Mouse (Mus musculus): ENCODE data around the gene Lbhd1. TPM values are rescaled to one million over a fixed set of nuclear protein-coding genes. Genes with fewer than 3 reads are reported as not detected.
"Not testable (repeated sequence)": the region's sequence is repeated elsewhere in the genome, so short reads cannot be mapped to it uniquely, and the experiment has no call there.

Lbhd1 gene
- total and polyA plus RNA-seq, 3 experiments, result 15.5 to 123 (median 46.5) TPM

DNA sequence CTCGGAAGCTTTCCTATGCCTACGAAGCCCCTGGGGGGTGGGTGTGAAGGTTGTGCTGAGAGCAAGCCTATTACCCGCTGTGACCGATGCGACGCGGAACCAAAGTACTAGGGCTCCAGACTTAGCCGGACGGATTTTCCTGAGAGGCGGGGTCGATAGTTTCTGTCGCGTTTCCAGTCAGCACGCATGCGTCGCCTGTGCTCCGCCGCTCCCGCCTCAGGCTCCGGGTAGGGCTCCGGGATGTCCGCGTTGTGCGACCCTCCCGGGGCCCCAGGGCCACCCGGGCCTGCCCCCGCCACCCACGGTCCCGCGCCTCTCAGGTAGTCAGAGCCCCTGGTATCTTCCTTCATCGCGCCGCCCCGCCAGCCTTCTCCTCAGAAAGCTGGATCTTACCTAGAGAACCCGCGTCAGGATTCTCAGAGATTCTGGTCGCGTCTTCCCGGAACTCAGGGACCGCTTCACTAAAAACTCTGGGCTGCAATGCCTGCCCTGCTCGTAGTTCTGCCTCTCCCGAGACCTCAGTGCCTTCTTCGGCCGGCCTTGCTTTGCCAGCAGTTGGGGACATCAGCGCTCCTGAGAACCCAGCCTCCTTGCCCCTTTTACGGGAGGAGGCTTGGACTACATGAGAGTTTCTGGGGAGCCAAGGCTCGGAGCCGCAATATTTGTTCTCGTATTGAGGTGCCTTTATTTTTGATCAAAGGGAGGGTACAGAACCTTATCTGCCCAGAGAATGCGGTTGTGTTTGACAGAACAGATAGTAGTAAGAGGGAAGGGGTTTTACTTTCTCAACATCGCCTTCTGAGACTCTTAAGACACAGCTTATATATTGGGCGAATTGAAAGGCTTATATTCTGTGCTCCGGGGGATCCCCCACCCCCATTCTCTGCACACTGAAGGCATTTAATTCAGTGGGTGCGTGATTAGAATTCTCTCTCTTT is 9.6 kb downstream of the Lbhd1 start, which contains the start of gene Ints5 (continued):
- TF ChIP-seq MYB (IDR thresholded peaks at IDR 0.05; ENCODE audit: low read depth, low read length), result no peak
- TF ChIP-seq POLR2AphosphoS2 (IDR thresholded peaks at IDR 0.05; ENCODE audit: low read length), result peak; percentile 89
- TF ChIP-seq CTCF (IDR thresholded peaks at IDR 0.05 in 2 of 3, conservative IDR thresholded peaks at IDR 0.05 in 1 of 3; ENCODE audit: control insufficient read depth in 1 of 3, insufficient read depth in 1 of 3, low read depth in 2 of 3, low read length in 3 of 3, poor library complexity in 1 of 3, severe bottlenecking in 1 of 3), result no peak
- TF ChIP-seq NELFE (IDR thresholded peaks at IDR 0.05; ENCODE audit: low read depth, low read length), result peak; percentile 93
- TF ChIP-seq TBP (IDR thresholded peaks at IDR 0.05; ENCODE audit: low read depth, low read length), result peak; percentile 96
- TF ChIP-seq USF1 (IDR thresholded peaks at IDR 0.05; ENCODE audit: low read depth, low read length), result 0 out of 2 replicates have a peak, but pooled peaks have one; percentile 28
- no peak for TF ChIP-seq USF2 (IDR thresholded peaks at IDR 0.05; ENCODE audit: borderline replicate concordance in 1 of 2, insufficient read depth in 1 of 2, low read depth in 1 of 2, low read length in 2 of 2)
- TF ChIP-seq RCOR1 (IDR thresholded peaks at IDR 0.05; ENCODE audit: low read depth, low read length), result peak; percentile 23; the same call in 1 of the 2 replicates
- TF ChIP-seq E2F4 (IDR thresholded peaks at IDR 0.05; ENCODE audit: borderline replicate concordance, low read depth, low read length), result no peak; the same call in 1 of the 2 replicates
- TF ChIP-seq UBTF (IDR thresholded peaks at IDR 0.05; ENCODE audit: borderline replicate concordance, insufficient read depth, low read depth, low read length), result peak; percentile 87; the same call in 1 of the 2 replicates
- no peak for TF ChIP-seq CHD2 (IDR thresholded peaks at IDR 0.05; ENCODE audit: low read length)
- no peak for TF ChIP-seq POLR2AphosphoS5 (IDR thresholded peaks at IDR 0.05; ENCODE audit: borderline replicate concordance, low read depth, low read length)
- TF ChIP-seq SIN3A (IDR thresholded peaks at IDR 0.05; ENCODE audit: low read length), result peak; percentile 90
- peak; percentile 87 for TF ChIP-seq NRF1 (IDR thresholded peaks at IDR 0.05; ENCODE audit: insufficient read depth, low read depth, low read length, poor library complexity, severe bottlenecking)

DNA sequence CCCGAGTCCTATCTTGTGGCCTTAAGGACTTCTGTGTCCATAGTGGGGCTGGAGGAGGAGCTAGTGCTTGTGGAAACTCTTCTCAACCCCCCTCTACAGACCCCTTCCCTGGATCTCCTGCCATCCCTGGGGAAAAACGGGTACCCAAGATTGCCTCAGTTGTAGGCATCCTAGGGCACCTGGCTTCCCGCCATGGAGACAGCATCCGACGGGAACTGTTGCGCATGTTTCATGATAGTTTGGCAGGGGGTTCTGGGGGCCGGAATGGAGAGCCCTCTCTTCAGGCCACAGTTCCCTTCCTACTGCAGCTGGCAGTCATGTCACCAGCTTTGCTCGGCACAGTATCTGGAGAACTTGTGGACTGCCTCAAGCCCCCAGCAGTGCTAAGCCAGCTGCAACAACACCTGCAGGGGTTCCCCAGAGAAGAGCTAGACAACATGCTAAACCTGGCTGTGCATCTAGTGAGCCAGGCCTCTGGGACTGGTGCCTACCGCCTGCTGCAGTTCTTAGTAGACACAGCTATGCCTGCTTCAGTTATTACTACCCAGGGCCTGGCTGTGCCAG is 11.9 kb downstream of the Lbhd1 start:
- no peak for TF ChIP-seq ZC3H11A (IDR thresholded peaks at IDR 0.05; ENCODE audit: low read depth, low read length)
- TF ChIP-seq MAX (IDR thresholded peaks at IDR 0.05; ENCODE audit: low read length), result no peak
- TF ChIP-seq CHD1 (IDR thresholded peaks at IDR 0.05; ENCODE audit: low read depth, low read length), result no peak
- TF ChIP-seq MYC (IDR thresholded peaks at IDR 0.05; ENCODE audit: low read depth, low read length), result no peak
- TF ChIP-seq SIN3A (IDR thresholded peaks at IDR 0.05; ENCODE audit: low read length), result no peak
- Histone ChIP-seq H3K79me2 (ENCODE audit: control insufficient read depth, insufficient read depth, low read length, poor library complexity) (peaks cover 52% of the 10 kb centered on the region), H3K9ac (ENCODE audit: control insufficient read depth, low read depth, low read length, poor library complexity, severe bottlenecking) (no peak overlapping the region; the same call in 1 of the 2 replicates), H3K4me1 (ENCODE audit: control insufficient read depth in 1 of 2, insufficient read depth in 2 of 2, low read length in 2 of 2) (peaks cover 5 to 21% of the 10 kb centered on the region in 2 experiments; a peak in 3 of 4 replicates), H3K9me3 (replicated peaks; ENCODE audit: insufficient read depth, low read length) (no peaks in the 10 kb centered on the region), H3K36me3 (ENCODE audit: control insufficient read depth in 1 of 2, insufficient read depth in 2 of 2, low read length in 2 of 2) (peaks cover 0 to 44% of the 10 kb centered on the region in 2 experiments; a peak in 2 of 4 replicates), H3K27me3 (ENCODE audit: control insufficient read depth in 1 of 2, insufficient read depth in 2 of 2, low read length in 2 of 2) (no peaks in the 10 kb centered on the region), H3K27ac (ENCODE audit: control insufficient read depth, low read depth, low read length) (no peak overlapping the region), H3K4me3 (ENCODE audit: control insufficient read depth in 1 of 2, insufficient read depth in 1 of 2, low read depth in 2 of 2, low read length in 2 of 2) (no peak overlapping the region)
- no peak for DNase-seq (ENCODE audit: low read depth, low spot score)

DNA sequence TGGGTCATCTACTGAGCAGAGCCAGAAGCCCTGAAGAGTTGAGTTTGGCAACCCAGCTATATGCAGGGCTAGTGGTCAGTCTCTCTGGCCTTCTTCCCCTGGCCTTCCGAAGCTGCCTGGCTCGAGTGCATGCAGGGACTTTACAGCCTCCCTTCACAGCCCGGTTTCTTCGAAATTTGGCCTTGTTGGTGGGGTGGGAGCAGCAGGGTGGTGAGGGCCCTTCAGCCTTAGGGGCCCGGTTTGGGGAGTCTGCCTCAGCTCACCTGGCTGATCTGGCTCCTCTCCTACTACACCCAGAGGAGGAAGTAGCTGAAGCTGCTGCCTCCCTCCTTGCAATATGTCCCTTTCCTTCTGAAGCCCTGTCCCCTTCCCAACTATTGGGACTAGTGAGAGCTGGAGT is 12.7 kb downstream of the Lbhd1 start:
- peak; percentile 27 for DNase-seq (ENCODE audit: low read depth, low spot score)
- H3K27me3 ChIP-seq (ENCODE audit: control insufficient read depth in 1 of 2, insufficient read depth in 2 of 2, low read length in 2 of 2); H3K4me3 ChIP-seq (ENCODE audit: control insufficient read depth in 1 of 2, insufficient read depth in 1 of 2, low read depth in 2 of 2, low read length in 2 of 2); H3K9me3 ChIP-seq (replicated peaks; ENCODE audit: insufficient read depth, low read length): not testable (repeated sequence)
- Histone ChIP-seq H3K79me2 (ENCODE audit: control insufficient read depth, insufficient read depth, low read length, poor library complexity) (peaks cover 51% of the 10 kb centered on the region), H3K36me3 (ENCODE audit: control insufficient read depth in 1 of 2, insufficient read depth in 2 of 2, low read length in 2 of 2) (peaks cover 0 to 41% of the 10 kb centered on the region in 2 experiments; a peak in 2 of 4 replicates), H3K4me1 (ENCODE audit: control insufficient read depth in 1 of 2, insufficient read depth in 2 of 2, low read length in 2 of 2) (peaks cover 5 to 21% of the 10 kb centered on the region in 2 experiments; a peak in 3 of 4 replicates), H3K27ac (ENCODE audit: control insufficient read depth, low read depth, low read length) (peak overlapping the region; percentile 96), H3K9ac (ENCODE audit: control insufficient read depth, low read depth, low read length, poor library complexity, severe bottlenecking) (peak overlapping the region; percentile 81)
